In the genomic region with DNA sequence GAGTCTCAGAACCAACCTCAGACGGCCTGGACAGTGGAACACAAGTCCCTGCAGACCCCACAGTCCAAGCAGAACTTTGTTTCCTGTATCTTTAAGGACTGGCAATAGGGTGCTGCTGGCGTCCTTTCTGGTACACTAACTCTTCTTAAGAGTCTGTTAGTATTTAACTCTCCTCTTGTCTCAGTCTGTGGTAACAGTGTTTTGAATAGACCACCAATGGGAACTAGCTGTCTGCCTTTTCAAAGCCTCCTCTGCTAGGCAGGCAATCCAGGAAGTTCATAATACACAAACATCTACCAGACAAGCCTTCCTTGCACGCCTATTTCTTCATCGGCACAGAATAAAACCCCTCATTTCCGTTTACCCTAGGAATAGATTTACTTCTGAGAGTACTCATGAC, we compare ENCODE assay signal across 16 mouse cellular contexts. TPM values are rescaled to one million over a fixed set of nuclear protein-coding genes. Genes with fewer than 3 reads are reported as not detected.
DNase-seq lines count a peak whose midpoint lies in the region; ATAC-seq and TF ChIP-seq lines count a peak whose summit lies in the region.
"Had no signal": no experiment of that assay in that cellular context is flagged by ENCODE, and none has a peak within 500 bp of the region (broad histone marks: within the 10 kb centered on the region; RNA-seq: fewer than 3 reads in every experiment).

No protein-coding gene starts in this region.

- H3K4me2 ChIP-seq in midbrain, embryonic 12.5 days (replicated peaks) = peak overlapping the region; percentile 19; the same call in 1 of the 2 replicates
- peak overlapping the region; percentile 17 for H3K4me2 ChIP-seq in midbrain, embryonic 16.5 days (ENCODE audit: low read length)
- H3K4me2 ChIP-seq: liver, embryonic 12.5 days had no signal

- WGBS in midbrain, embryonic 12.5 days = 82% methylated on average over 5 of the region's 5 CpGs
- WGBS in midbrain, embryonic 10.5 days = 85% methylated on average over 5 of the region's 5 CpGs
- WGBS in midbrain, embryonic 16.5 days = 61% methylated on average over 5 of the region's 5 CpGs

- no peak for ATAC-seq in midbrain, embryonic 12.5 days (ENCODE audit: low FRiP score, low read depth)
- ATAC-seq in hematopoietic stem cell, adult 5-6 weeks (replicated peaks in 1 of 2; ENCODE audit: insufficient read depth in 1 of 2, low FRiP score in 2 of 2, low TSS enrichment in 1 of 2, low read depth in 1 of 2, poor library complexity in 2 of 2, severe bottlenecking in 2 of 2) = peak; percentile 37 to 48; a peak in 1 of 4 replicates
- no peak for ATAC-seq in midbrain, embryonic 16.5 days
- ATAC-seq in CD4-positive, CD25-positive, alpha-beta regulatory T cell, adult 4 months = no peak
- ATAC-seq: liver, embryonic 12.5 days; Patski had no signal

- peaks cover 57% of the 10 kb centered on the region for H3K36me3 ChIP-seq in midbrain, embryonic 12.5 days
- H3K36me3 ChIP-seq in midbrain, embryonic 10.5 days = peaks cover 92% of the 10 kb centered on the region
- peaks cover 10% of the 10 kb centered on the region; the same call in 1 of the 2 replicates for H3K36me3 ChIP-seq in midbrain, embryonic 16.5 days (ENCODE audit: control insufficient read depth, insufficient read depth, low read length)
- H3K36me3 ChIP-seq: liver, embryonic 12.5 days had no signal

- H3K4me3 ChIP-seq in midbrain, embryonic 12.5 days = no peak overlapping the region
- no peak overlapping the region for H3K4me3 ChIP-seq in midbrain, embryonic 10.5 days
- H3K4me3 ChIP-seq in midbrain, embryonic 16.5 days (ENCODE audit: low read depth, low read length) = no peak overlapping the region
- no peak overlapping the region for H3K4me3 ChIP-seq in layer of hippocampus, adult 2 months
- H3K4me3 ChIP-seq: liver, embryonic 12.5 days; megakaryocyte, embryonic 14.5 days had no signal

- no peaks in the 10 kb centered on the region for H3K9me3 ChIP-seq in midbrain, embryonic 12.5 days
- H3K9me3 ChIP-seq in midbrain, embryonic 10.5 days (replicated peaks) = no peaks in the 10 kb centered on the region
- no peaks in the 10 kb centered on the region for H3K9me3 ChIP-seq in midbrain, embryonic 16.5 days (replicated peaks; ENCODE audit: control insufficient read depth, low read length, poor library complexity, severe bottlenecking)
- H3K9me3 ChIP-seq: liver, embryonic 12.5 days; megakaryocyte, embryonic 14.5 days had no signal

- peak; percentile 59 for DNase-seq in heart, adult 11 months
- DNase-seq in heart, adult 8-10 months (ENCODE audit: low spot score) = no peak
- DNase-seq in midbrain, embryonic 10.5 days (ENCODE audit: low spot score) = no peak
- no peak for DNase-seq in layer of hippocampus, adult 2 months (ENCODE audit: low spot score in 2 of 2)
- DNase-seq: cerebellum, postnatal 14 days; heart, postnatal 10 days; kidney, adult 18-20 months; kidney, postnatal 4 days; left cerebral cortex, postnatal 4 days had no signal

- peaks cover 68% of the 10 kb centered on the region for H3K4me1 ChIP-seq in midbrain, embryonic 12.5 days
- peaks cover 48% of the 10 kb centered on the region for H3K4me1 ChIP-seq in midbrain, embryonic 10.5 days
- peaks cover 80% of the 10 kb centered on the region for H3K4me1 ChIP-seq in midbrain, embryonic 16.5 days (ENCODE audit: control insufficient read depth, insufficient read depth, low read length)
- H3K4me1 ChIP-seq: liver, embryonic 12.5 days had no signal

- TF ChIP-seq CTCF in layer of hippocampus, adult 2 months (conservative IDR thresholded peaks at IDR 0.05) = no peak

- H3K27ac ChIP-seq in midbrain, embryonic 12.5 days (replicated peaks) = no peak overlapping the region
- H3K27ac ChIP-seq in midbrain, embryonic 10.5 days (replicated peaks) = no peak overlapping the region
- no peak overlapping the region for H3K27ac ChIP-seq in midbrain, embryonic 16.5 days (ENCODE audit: low read length)
- no peak overlapping the region for H3K27ac ChIP-seq in layer of hippocampus, adult 2 months
- H3K27ac ChIP-seq: liver, embryonic 12.5 days had no signal

- H3K27me3 ChIP-seq in midbrain, embryonic 12.5 days = no peaks in the 10 kb centered on the region
- H3K27me3 ChIP-seq in midbrain, embryonic 10.5 days (ENCODE audit: low read depth, poor library complexity, severe bottlenecking) = no peaks in the 10 kb centered on the region
- H3K27me3 ChIP-seq in midbrain, embryonic 16.5 days (ENCODE audit: control insufficient read depth, insufficient read depth, low read depth, low read length) = no peaks in the 10 kb centered on the region
- H3K27me3 ChIP-seq: liver, embryonic 12.5 days; Patski had no signal

- no peak overlapping the region for H3K9ac ChIP-seq in midbrain, embryonic 12.5 days (replicated peaks)
- H3K9ac ChIP-seq in midbrain, embryonic 16.5 days (ENCODE audit: low read depth, low read length) = no peak overlapping the region
- H3K9ac ChIP-seq: liver, embryonic 12.5 days had no signal

RNA-seq across cellular contexts. Expression of a gene that starts 7.6 kb away (rescaled TPM):
- total RNA-seq in heart, adult 8-10 months (2022) = under 1 TPM; 0.73 to 0.91 (median 0.83) TPM
- polyA plus RNA-seq in midbrain, embryonic 12.5 days (2016; fragmentation: Nextera tagmentation; extraction: Ambion mirVana) = 256 and 292 TPM in 2 replicates
- polyA plus RNA-seq in midbrain, embryonic 10.5 days (2016; fragmentation: Nextera tagmentation; extraction: Ambion mirVana) = 37.6 and 53.3 TPM in 2 replicates
- total RNA-seq in hematopoietic stem cell, adult 5-6 weeks (2017) = 33.2 and 48.4 TPM in 2 replicates
- 213 and 240 TPM in 2 replicates for polyA plus RNA-seq in midbrain, embryonic 16.5 days (2015; fragmentation: Nextera tagmentation; extraction: Ambion mirVana)
- polyA plus RNA-seq in CD4-positive, CD25-positive, alpha-beta regulatory T cell, adult 4 months (2017; shearing (Covaris generic)) = under 1 TPM; 0.33 to 0.50 TPM
- 100 to 1,000 TPM; 576 to 634 TPM for total RNA-seq in layer of hippocampus, adult 2 months (2021)

Comparison
In these comparisons a context has a peak if more than half of its experiments do, and no peak if none do; other contexts are left out.
1. ATAC-seq: peak in hematopoietic stem cell, adult 5-6 weeks (2 of 2); none in midbrain, embryonic 12.5 days (single experiment), midbrain, embryonic 16.5 days (single experiment) and CD4-positive, CD25-positive, alpha-beta regulatory T cell, adult 4 months (single experiment).
2. RNA of a gene that starts 7.6 kb away (polyA plus RNA-seq): 256 to 292 TPM in midbrain, embryonic 12.5 days, 213 to 240 TPM in midbrain, embryonic 16.5 days and 37.6 to 53.3 TPM in midbrain, embryonic 10.5 days; 0.33 to 0.50 TPM in CD4-positive, CD25-positive, alpha-beta regulatory T cell, adult 4 months; every median in the first group is over 10 times any median in the second.